Mouse (Mus musculus): ENCODE results near the gene Myo16.

- TF ChIP-seq CTCF (conservative IDR thresholded peaks at IDR 0.05; ENCODE audit: insufficient read depth, insufficient read length, low read depth, low read length) (no peak), POLR2A (IDR thresholded peaks at IDR 0.05; ENCODE audit: low read depth, low read length) (no peak)
Observed at GRCm38 (mm10) chr8:10665821-10666283, 512.1 kb downstream of the Myo16 start.

Data from kidney, adult 2 months (tissue).